Mouse (Mus musculus): ENCODE measurements around the gene Noxred1.
"Not testable (repeated sequence)": the region's sequence is repeated elsewhere in the genome, so short reads cannot be mapped to it uniquely, and the experiment has no call there.

Gene Noxred1

DNA sequence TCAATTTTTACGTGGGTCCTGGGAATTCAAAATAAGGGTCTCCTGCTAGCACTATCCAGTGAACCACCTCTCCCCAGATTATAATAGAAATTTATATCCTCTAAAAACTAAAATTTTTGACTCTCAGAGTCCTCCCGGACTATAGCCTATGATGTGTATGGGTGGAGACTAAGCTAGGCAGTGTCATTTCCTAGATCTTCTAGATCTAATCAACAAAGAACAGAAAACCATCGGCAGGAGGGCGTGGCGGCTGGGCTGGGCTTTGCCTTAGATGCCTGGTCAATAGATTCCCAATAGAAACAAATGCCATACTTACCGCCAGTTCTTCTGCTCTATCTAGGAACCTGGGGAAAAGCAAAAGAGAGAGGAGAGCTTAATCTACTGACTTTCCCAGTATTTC lies 11.6 kb upstream of the Noxred1 start:
- in situ Hi-C loops (cut with MboI; ENCODE audit: low pct_unique_long_range_greater_than_20kb in 1 of 2, low sequenced_read_pairs in 2 of 2, unreplicated experiment in 1 of 2), result no loop called here

GRCm38 (mm10) chr12:87236882-87237483 lies 1.5 kb downstream of the Noxred1 start:
- in situ Hi-C loops (cut with MboI; ENCODE audit: low pct_unique_long_range_greater_than_20kb in 1 of 2, low sequenced_read_pairs in 2 of 2, unreplicated experiment in 1 of 2), result no loop called here

DNA sequence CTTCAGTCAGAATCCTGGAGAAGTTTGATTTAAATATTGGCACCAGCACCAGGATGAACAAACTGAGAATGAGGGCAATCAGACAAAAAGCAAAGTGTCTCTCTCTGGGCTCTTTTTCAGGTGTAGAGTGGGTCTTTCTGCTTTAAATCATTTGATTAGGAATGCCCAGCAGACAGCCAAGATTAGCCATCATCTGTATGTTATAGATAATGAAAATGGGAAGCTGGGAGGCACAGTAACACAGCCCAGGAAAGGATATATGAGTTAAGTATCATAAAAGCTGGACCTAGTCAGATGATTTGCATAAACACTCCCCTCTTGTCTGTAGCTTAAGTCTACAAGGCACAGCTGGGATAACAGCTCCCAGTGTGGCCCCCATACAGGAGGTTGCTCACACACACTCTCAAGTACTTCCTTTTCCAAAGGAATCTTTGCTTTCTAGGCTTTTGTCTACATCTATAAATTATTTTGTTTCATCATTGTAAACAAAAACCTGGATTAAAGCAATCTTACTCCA lies 8.1 kb downstream of the Noxred1 start:
- in situ Hi-C loops (cut with MboI; ENCODE audit: low pct_unique_long_range_greater_than_20kb in 1 of 2, low sequenced_read_pairs in 2 of 2, unreplicated experiment in 1 of 2), result no loop called here

DNA sequence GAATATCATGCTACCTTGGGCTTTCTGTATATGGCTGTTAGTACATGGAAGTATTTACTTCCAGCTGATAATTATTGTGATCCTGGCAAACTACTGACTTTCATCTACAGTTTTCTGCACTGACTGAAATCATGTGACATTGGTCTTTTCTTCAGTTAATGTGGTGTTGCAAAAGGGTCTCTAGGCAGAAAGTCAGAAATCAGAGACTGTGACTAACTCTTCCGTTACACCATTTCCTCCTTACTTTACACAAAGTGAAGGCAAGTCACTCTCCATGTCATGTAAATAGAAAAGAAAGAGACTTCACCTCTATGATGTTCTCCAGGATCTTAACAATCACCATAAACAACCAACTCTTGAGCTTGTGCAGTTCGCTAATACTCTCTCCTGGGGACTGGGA lies 8.9 kb downstream of the Noxred1 start:
- in situ Hi-C loops (cut with MboI; ENCODE audit: low pct_unique_long_range_greater_than_20kb in 1 of 2, low sequenced_read_pairs in 2 of 2, unreplicated experiment in 1 of 2), result no loop called here

DNA sequence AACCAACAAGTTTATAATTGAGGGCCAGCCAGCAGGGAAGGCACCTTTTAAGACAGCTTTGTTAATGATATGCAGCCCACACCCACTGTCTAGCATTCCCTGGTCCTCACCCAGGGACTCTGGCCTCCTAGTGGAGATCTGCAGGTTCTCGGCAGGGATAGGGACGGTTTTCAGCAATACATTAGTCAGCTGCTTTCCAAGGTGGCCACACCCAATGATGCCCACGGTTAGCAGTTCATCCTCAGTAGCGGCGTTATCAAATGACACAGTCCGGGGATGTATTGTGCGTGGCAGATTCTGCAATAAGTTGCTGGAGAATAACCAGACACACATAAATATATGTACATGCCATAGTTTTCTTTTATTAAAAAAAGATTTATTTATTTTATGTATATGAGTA lies 11.7 kb downstream of the Noxred1 start:
- in situ Hi-C loops (cut with MboI; ENCODE audit: low pct_unique_long_range_greater_than_20kb in 1 of 2, low sequenced_read_pairs in 2 of 2, unreplicated experiment in 1 of 2), result no loop called here

DNA sequence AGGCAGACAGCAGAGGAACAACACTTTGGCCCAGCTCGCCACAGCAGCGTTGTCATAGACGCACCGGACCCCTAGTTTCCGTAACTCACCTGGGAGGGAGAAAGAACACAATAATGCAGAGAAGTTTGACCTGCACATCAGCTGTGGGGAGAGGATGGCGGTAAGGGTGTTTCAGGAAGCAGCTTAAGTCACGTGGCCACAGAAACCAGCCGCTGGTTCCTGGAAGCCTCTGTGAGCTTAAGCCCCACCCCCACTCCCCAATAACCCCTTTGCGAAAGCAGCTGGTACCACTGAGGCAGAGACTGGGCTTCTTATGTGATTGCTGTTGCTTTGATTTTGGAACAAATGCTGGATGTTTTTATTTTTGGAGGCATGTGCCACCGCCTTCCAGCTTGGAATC lies 13.6 kb downstream of the Noxred1 start:
- in situ Hi-C loops (cut with MboI; ENCODE audit: low pct_unique_long_range_greater_than_20kb in 1 of 2, low sequenced_read_pairs in 2 of 2, unreplicated experiment in 1 of 2), result no loop called here

DNA sequence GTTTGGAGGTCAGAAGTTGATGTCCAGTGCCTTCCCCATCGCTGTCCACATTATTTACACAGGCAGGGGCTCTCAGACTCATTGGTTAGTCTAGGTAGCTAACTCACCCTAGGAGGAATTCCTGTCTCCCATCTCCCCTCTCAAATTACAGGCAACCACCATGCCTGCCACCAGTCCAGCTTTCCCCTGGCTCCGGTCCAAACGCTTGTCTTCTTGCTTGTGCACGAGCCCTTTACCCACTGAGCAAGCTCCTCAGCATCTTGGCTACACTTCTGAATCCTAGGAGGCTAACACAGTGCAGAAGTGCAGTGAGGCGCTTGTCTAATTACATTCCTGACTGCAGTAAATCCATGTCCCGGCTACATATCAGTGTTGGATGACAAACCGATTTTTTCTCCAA lies 19.2 kb downstream of the Noxred1 start:
- in situ Hi-C loops (cut with MboI; ENCODE audit: low pct_unique_long_range_greater_than_20kb in 1 of 2, low sequenced_read_pairs in 2 of 2, unreplicated experiment in 1 of 2), result no loop called here

GRCm38 (mm10) chr12:87217596-87217995 lies 20.9 kb downstream of the Noxred1 start:
- in situ Hi-C loops (cut with MboI; ENCODE audit: low pct_unique_long_range_greater_than_20kb in 1 of 2, low sequenced_read_pairs in 2 of 2, unreplicated experiment in 1 of 2), result no loop called here

GRCm38 (mm10) chr12:87216053-87216452 lies 22.5 kb downstream of the Noxred1 start:
- in situ Hi-C loops (cut with MboI; ENCODE audit: low pct_unique_long_range_greater_than_20kb in 1 of 2, low sequenced_read_pairs in 2 of 2, unreplicated experiment in 1 of 2), result no loop called here

- in situ Hi-C loops (cut with MboI; ENCODE audit: low pct_unique_long_range_greater_than_20kb in 1 of 2, low sequenced_read_pairs in 2 of 2, unreplicated experiment in 1 of 2), result no loop called here
Measured at GRCm38 (mm10) chr12:87212844-87213606, 25.5 kb downstream of the Noxred1 start.

- in situ Hi-C loops (cut with MboI; ENCODE audit: low pct_unique_long_range_greater_than_20kb in 1 of 2, low sequenced_read_pairs in 2 of 2, unreplicated experiment in 1 of 2), result not testable (repeated sequence)
Measured at GRCm38 (mm10) chr12:87205789-87206188, 32.7 kb downstream of the Noxred1 start.

- in situ Hi-C loops (cut with MboI; ENCODE audit: low pct_unique_long_range_greater_than_20kb in 1 of 2, low sequenced_read_pairs in 2 of 2, unreplicated experiment in 1 of 2), result no loop called here
Measured at GRCm38 (mm10) chr12:87201694-87202093, 36.8 kb downstream of the Noxred1 start.

DNA sequence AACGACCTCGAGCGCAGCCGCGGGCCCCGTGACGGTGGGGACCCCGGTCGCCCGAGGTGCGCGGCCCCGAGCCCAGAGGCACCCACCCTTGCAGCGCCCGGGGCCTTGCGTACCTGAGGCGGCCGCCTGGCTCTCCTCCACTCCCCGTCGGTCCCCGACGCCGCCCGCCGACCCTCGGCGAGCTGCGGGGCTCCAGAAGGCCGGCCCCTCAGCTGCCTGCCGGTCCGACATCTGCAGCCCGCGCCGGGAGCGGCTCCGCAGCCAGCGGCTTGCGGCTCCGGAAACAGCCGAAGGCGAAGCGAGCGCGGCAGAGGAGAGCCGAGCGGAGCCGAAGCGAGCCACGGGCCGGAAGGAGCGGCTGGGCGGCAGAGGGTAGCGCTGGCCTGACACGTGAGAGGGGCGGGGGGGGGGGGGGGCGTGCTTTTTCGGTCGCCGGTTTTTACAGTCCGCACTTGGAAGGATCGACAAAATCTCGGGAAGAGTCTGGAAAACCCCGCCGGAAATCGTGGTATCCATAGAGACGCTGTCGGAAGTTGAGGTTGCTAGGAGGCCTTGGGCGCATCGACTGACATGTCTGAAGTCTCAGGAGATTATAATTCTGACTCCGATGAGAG lies 38.5 kb downstream of the Noxred1 start, which contains the start of gene Tmed8:
Gene Tmed8, minus strand, starts transcription at position 482 of the 614 bp plus-strand sequence.
- in situ Hi-C loops (cut with MboI; ENCODE audit: low pct_unique_long_range_greater_than_20kb in 1 of 2, low sequenced_read_pairs in 2 of 2, unreplicated experiment in 1 of 2), result no loop called here

- in situ Hi-C loops (cut with MboI; ENCODE audit: low pct_unique_long_range_greater_than_20kb in 1 of 2, low sequenced_read_pairs in 2 of 2, unreplicated experiment in 1 of 2), result no loop called here
Measured at GRCm38 (mm10) chr12:87199206-87199972, 39.1 kb downstream of the Noxred1 start, which contains the start of gene Samd15. Gene Samd15, plus strand, starts transcription at chr12:87199723.

- in situ Hi-C loops (cut with MboI; ENCODE audit: low pct_unique_long_range_greater_than_20kb in 1 of 2, low sequenced_read_pairs in 2 of 2, unreplicated experiment in 1 of 2), result no loop called here
Measured at GRCm38 (mm10) chr12:87198792-87199191, 39.7 kb downstream of the Noxred1 start.

DNA sequence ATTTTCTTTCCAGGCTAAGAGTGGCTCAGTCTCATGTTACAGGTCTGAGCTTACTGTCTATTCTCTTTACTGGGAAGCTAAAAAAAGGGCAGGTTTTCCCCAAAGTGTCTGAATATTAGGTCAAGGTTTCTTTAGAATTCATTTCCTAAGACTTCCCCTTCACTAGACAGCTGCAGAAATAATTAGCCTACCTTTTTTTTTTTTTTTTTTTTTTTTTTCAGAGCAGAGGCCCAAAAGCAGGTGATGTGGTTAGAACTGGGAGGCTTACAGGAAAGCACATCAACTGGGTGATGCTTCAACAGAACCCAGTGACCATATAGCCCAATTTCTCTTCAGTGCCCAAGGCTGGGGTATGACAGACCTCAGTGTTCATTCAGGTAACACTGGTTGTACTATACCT lies 42.2 kb downstream of the Noxred1 start:
- in situ Hi-C loops (cut with MboI; ENCODE audit: low pct_unique_long_range_greater_than_20kb in 1 of 2, low sequenced_read_pairs in 2 of 2, unreplicated experiment in 1 of 2), result no loop called here

DNA sequence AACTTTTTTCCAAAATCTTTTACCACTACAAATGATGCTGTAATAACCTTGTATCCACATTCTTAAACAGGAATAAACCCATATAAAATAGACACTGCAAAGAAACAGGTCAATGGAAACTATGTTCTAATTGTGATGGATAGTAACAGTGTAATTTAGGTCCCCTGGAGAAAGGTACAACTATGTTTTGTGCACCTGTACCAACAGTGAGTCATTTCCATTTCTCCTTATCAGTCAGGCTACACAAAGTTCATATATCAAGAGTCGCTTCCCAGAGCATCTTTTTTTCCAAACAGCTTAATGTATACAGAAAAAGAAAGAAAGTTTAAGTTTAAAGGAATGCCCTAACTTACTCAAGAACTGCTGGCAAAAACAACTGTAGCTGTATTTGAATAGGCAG lies 43.5 kb downstream of the Noxred1 start:
- in situ Hi-C loops (cut with MboI; ENCODE audit: low pct_unique_long_range_greater_than_20kb in 1 of 2, low sequenced_read_pairs in 2 of 2, unreplicated experiment in 1 of 2), result no loop called here

DNA sequence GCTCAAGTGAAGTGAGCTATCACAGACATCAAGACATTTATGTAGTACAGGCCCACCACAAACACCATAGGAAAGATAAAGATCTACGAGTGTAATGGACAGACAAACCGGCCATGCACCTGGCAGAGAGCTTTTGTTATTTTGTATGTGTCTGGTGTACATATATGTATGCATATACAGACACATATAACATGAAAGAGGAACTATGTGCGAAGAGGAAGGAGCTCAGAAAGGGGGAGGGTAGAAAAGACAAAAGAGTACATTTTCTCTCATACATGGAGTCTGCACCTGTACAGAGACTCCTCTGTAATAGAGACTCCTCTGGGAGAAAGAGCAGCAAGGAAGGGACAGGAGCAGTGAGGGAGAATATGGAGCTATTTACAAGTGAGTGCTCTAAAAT lies 45.5 kb downstream of the Noxred1 start:
- in situ Hi-C loops (cut with MboI; ENCODE audit: low pct_unique_long_range_greater_than_20kb in 1 of 2, low sequenced_read_pairs in 2 of 2, unreplicated experiment in 1 of 2), result no loop called here

DNA sequence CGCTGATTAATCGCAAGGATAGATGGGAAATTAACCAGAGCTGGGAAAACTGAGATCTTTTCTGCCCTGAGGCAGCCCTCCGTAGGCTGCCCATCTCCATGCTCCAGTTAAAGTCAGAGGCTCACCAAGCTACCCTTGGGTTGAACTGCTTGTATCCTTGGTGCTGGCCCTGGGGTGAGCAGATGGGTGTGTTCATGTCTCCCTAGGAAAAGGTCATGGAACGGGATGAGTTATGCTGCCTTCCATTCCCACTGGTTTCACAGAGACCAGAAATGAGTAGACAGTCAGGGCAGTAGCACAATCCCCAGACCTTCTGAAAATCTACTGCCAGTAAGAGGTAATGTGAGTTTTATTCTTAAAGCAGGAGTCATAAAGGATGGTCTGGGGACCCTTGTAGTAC lies 60.9 kb downstream of the Noxred1 start:
- in situ Hi-C loops (cut with MboI; ENCODE audit: low pct_unique_long_range_greater_than_20kb in 1 of 2, low sequenced_read_pairs in 2 of 2, unreplicated experiment in 1 of 2), result no loop called here
